Mouse (Mus musculus): ENCODE measurements at regions not wholly inside any gene's neighbourhood (a gene's known extent, or its start where the extent isn't known, plus 50 kb on each side); places are given as distances from the start of the nearest gene placed in this dataset.

- peak; percentile 69 for TF ChIP-seq CTCF (conservative IDR thresholded peaks at IDR 0.05; ENCODE audit: low read length)
- TF ChIP-seq NANOG (IDR thresholded peaks at IDR 0.05; ENCODE audit: borderline replicate concordance, low read length) = no peak
Measured at GRCm38 (mm10) chr9:46378339-46378738, 58.6 kb upstream of the 4931429L15Rik start.
